Mouse (Mus musculus) thymus, postnatal 36 days (tissue): ENCODE results near the gene Hmgb3.
"Not testable (repeated sequence)": the region's sequence is repeated elsewhere in the genome, so short reads cannot be mapped to it uniquely, and the experiment has no call there.

Experiments used
- DNase-seq, 2 experiments: peaks; one replicate each; pipeline ENCODE4 v3.0.0; 2022; ENCODE audit warnings: mixed read lengths in 2 of 2

The Hmgb3 gene

DNA sequence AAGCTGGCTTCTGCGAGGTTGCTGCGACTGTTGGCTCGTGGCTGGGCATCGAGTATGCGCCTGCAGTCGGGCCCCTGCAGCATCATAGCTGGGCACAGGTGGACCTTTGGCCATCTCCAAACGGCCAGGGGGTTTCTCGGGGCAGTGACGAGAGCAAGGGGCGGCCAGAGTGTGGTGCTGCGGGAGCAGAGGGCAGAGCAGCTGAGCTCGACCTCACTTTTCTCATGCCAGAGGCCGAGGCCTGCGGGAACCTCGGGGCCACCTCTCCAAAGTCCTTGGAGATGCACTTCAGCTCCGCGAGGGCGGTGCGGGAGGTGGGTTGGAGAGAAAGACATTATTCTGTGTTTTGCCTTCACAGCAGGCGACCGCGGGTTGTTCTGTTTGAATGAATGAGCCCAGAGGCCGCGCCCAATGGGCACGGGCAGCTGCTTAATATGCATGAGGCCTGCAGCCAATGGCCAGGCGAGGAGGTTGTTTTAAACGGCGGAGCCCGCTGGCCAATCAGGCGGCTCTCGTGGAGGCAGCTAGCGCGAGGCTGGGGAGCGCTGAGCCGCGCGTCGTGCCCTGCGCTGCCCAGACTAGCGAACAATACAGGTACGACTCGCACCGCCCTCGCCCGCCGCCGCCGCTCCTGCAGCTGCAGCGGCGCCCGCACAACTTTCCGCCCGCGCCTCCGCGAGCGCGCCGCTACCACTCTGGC, at the start of gene Hmgb3:
Gene Hmgb3, plus strand, starts transcription at position 504 of the 700 bp plus-strand sequence.
- peak; percentile 70 to 84 for DNase-seq

DNA sequence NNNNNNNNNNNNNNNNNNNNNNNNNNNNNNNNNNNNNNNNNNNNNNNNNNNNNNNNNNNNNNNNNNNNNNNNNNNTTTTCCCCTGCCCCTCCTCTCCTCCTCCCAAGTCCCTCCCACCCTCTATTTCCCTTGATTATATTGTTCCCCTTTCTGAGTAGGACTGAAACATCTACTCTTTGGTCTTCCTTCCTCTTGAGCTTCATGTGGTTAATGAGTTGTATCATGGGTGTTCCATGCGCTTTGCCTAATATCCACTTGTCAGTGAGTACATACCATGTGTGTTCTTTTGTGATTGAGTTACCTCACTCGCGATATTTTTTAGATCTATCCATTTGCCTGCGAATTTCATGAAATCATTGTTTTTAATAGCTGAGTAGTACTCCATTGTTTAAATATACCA, 49.1 kb upstream of the Hmgb3 start:
- DNase-seq, result not testable (repeated sequence)

GRCm38 (mm10) chrX:71519252-71519651, 36.5 kb upstream of the Hmgb3 start:
- DNase-seq, result no peak

- DNase-seq, result no peak
Observed at GRCm38 (mm10) chrX:71522889-71523288, 32.8 kb upstream of the Hmgb3 start.

DNA sequence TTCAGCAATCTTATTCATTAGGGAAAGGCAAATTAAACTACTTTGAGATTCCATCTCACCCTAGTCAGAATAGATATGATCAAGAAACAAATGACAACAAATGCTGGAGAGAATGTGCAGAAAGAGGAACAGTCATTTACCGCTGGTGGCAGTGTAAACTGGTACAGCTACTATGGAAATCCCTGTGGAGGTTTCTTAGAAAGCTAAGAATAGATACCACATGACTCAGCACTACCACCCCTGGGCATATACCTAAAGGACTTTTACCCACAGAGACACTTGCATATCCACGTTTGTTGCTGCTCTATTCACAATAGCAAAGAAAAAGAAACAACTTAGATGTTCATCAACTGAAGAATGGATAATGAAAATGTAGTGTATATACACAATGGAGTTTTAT, 31.4 kb upstream of the Hmgb3 start:
- no peak for DNase-seq

DNA sequence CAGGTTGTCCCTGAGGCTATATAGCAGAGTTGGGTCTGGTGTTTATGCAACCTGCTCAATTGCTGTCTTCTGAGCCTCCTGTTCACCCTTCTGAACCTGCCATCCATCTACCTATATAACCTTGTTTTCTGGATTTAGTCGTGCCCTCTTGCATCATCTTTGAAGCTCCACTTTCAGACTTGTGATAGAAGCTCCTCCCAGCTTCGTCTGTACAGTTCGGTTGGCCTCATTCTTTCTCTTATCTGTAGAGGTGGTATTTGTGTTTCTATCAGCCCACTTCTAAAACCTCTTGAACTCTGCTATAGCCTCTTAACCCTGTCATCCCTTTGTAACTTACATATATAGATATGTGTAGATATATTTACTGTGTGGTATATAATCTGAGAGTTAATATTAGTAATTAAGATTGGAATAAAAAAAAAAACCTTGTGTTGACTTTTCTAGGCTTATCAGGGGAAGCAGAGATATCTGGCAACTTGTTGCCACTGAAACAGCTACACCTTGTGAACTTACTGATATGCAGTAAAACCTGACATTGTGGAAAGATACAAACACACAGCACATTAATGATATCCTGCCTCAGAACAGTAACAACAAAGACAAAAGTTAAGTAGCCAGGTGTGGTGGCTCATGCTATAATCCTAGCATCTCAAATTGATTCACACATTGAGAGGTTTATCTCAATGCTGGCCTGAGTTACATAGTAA, 30.0 kb upstream of the Hmgb3 start:
- DNase-seq, result no peak

- DNase-seq, result no peak
Observed at GRCm38 (mm10) chrX:71527461-71527860, 28.3 kb upstream of the Hmgb3 start.

- no peak for DNase-seq
Observed at GRCm38 (mm10) chrX:71528150-71528549, 27.6 kb upstream of the Hmgb3 start.

- no peak for DNase-seq
Observed at GRCm38 (mm10) chrX:71528646-71529045, 27.1 kb upstream of the Hmgb3 start.

DNA sequence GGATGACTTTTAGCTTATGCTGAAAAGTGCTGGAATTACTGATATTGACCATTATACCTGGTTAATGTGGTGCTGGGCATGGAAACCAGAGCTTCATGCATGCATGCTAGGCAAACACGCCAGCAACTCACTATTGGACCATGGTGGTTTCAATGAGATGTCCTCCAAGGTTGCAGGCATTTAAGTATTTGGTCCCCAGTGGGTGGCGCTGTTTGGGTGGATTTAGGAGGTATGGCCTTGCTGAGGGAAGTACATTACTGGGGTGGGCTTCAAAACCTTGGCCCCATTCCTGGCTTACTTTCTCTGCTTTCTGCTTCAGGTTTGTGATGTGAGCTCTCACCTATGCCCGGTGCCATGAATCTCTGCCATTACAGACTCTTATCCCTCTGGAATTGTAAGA, 23.1 kb upstream of the Hmgb3 start:
- peak in 1 of 2 experiments; percentile 2 for DNase-seq

GRCm38 (mm10) chrX:71534102-71534501, 21.6 kb upstream of the Hmgb3 start:
- no peak for DNase-seq

- no peak for DNase-seq
Observed at GRCm38 (mm10) chrX:71537791-71538190, 17.9 kb upstream of the Hmgb3 start.

- no peak for DNase-seq
Observed at GRCm38 (mm10) chrX:71540821-71541510, 14.8 kb upstream of the Hmgb3 start.

GRCm38 (mm10) chrX:71544731-71545130, 11.0 kb upstream of the Hmgb3 start:
- no peak for DNase-seq

GRCm38 (mm10) chrX:71545163-71545562, 10.6 kb upstream of the Hmgb3 start:
- no peak for DNase-seq

GRCm38 (mm10) chrX:71556115-71556941, 610 bp downstream of the Hmgb3 start:
- DNase-seq, result peak; percentile 19 to 33

DNA sequence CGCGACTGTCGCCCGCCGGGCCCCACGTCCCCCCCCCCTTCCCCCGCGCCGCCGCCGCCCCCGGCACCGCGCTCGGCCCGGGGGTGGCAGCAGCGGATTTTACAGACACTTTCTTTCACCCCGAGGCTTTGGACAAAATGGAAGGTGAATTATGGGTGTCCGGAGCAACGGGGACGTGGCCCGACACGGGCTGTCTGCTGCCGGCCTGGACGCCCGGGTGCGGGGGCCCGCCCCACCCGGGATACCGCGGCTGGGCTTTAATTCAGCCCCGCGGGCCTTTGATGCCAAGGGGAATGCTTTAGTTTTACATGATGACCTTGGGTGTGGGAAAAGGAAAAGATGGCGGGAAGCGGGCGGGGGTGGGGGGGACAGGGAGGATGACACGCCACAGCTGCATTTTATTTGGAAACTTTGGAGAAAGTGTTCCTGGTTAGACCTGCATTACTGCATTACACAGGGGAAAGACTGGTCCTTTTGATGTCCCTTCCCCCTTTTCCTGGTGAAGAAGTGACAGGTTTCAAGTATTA, 1.3 kb downstream of the Hmgb3 start:
- DNase-seq, result peak in 1 of 2 experiments; percentile 22

DNA sequence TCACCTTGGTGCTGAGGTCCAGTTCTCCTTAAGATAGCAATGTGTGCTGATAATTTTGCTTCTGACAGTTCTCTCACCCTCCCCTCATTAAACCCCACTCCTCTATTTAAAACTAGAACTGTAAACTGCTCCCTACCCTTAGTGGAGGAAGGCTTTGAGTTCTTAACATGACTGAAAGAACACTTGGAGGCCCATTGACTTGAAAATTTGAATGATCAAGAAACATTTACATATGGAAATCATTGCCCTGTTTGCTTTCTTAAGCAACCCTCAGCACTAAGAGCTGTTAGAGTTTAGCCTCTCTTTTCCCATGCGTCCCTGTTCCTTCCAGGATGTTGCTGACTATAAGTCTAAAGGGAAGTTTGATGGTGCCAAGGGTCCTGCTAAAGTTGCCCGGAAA, 3.6 kb downstream of the Hmgb3 start:
- no peak for DNase-seq

DNA sequence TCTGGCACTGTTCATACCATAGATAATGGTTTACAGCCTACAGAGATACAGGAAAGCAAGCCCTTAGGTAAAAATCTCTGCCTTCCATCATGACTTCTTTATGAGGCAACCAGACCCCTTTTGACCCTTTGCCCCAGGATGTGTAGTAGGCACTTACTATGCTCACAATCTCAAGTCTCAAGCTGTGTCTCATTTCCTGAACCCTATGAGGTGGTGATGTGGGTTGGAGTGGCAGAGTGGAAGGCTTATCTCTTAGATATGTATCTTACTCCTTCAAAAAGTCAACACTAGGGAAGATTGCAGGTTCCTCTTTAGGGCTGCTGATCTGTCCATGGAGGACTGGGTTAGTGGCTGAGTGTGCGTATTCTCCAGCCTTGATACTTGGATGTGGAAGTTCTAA, 5.1 kb downstream of the Hmgb3 start:
- DNase-seq, result no peak

- DNase-seq, result no peak
Observed at GRCm38 (mm10) chrX:71573132-71573900, 17.6 kb downstream of the Hmgb3 start.

GRCm38 (mm10) chrX:71575550-71575949, 19.8 kb downstream of the Hmgb3 start:
- no peak for DNase-seq

DNA sequence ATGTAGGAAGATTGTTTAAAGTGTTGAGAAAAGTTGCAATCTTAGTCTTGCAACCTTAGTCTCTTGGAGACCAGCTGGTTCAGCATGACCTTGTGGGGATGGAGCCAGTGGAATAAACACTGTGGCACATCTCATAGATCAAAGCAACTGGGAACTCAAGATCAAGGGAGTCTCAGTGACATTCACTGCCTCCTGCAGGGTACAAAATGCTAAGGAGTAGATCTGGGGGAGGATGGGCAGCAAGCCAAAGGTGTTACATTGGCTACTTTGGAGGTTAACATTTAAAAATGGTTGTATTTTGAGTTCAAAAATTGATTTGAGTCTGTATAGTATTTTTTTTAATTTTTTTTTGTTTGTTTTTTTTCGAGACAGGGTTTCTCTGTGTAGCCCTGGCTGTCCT, 33.5 kb downstream of the Hmgb3 start:
- no peak for DNase-seq
